Mouse (Mus musculus) forebrain, postnatal 0 days (tissue): ENCODE measurements around the gene Yae1d1. TPM values are rescaled to one million over a fixed set of nuclear protein-coding genes. Genes with fewer than 3 reads are reported as not detected.
"Not testable (repeated sequence)": the region's sequence is repeated elsewhere in the genome, so short reads cannot be mapped to it uniquely, and the experiment has no call there.

Experiments
- ATAC-seq: fragments of 200-750 bp; cut with Nextera tagmentation; 2 replicates; pipeline ENCODE4 v1.8.0; 2017; ENCODE audit warnings: mild to moderate bottlenecking, moderate library complexity
- DNase-seq: peaks from one replicate; pipeline ENCODE4 v3.0.0-alpha.2; 2015
- H3K27ac ChIP-seq: fragments of 300-500 bp; sonication (generic); 2 replicates; pipeline ENCODE4 v1.5.1; 2014; ENCODE audit warnings: low read depth, mild to moderate bottlenecking, antibody characterized with exemption, low read length, moderate library complexity, mixed read lengths
- H3K27me3 ChIP-seq: fragments of 300-500 bp; sonication (generic); 2 replicates; pipeline ENCODE4 v1.6.1; 2014; ENCODE audit warnings: mild to moderate bottlenecking, low read length, mixed read lengths; ENCODE audit not compliant: insufficient read depth
- H3K36me3 ChIP-seq: fragments of 300-500 bp; sonication (generic); 2 replicates; pipeline ENCODE4 v1.6.1; 2014; ENCODE audit warnings: mild to moderate bottlenecking, moderate library complexity; ENCODE audit not compliant: insufficient read depth
- H3K4me1 ChIP-seq: fragments of 300-500 bp; sonication (generic); 2 replicates; pipeline ENCODE4 v1.6.1; 2014; ENCODE audit warnings: antibody characterized with exemption; ENCODE audit not compliant: insufficient read depth
- H3K4me2 ChIP-seq: fragments of 300-500 bp; sonication (generic); 2 replicates; pipeline ENCODE4 v1.6.1; 2014; ENCODE audit warnings: low read depth, mild to moderate bottlenecking, moderate library complexity
- H3K4me3 ChIP-seq: fragments of 300-500 bp; sonication (generic); 2 replicates; pipeline ENCODE4 v1.5.1; 2014; ENCODE audit warnings: low read depth, low read length, mixed read lengths
- H3K9ac ChIP-seq: fragments of 300-500 bp; sonication (generic); 2 replicates; pipeline ENCODE4 v1.6.1; 2014; ENCODE audit warnings: mild to moderate bottlenecking
- H3K9me3 ChIP-seq: fragments of 300-500 bp; sonication (generic); 2 replicates; pipeline ENCODE4 v1.6.1; 2016; ENCODE audit warnings: low read length
- CTCF ChIP-seq: sonication (generic); IDR thresholded peaks from 2 replicates; pipeline ENCODE4 v1.5.1; 2016; ENCODE audit warnings: antibody characterized with exemption, control low read depth, low read depth
- WGBS: fragments of 180-500 bp; shearing (Covaris S2); extraction: QIAGEN DNeasy Blood & Tissue Kit; methylation state at CpG from one replicate; pipeline ENCODE4 v1.1.7; 2014; 5-methylcytosine and 5-hydroxymethylcytosine counted together
- polyA plus RNA-seq: library from polyadenylated mRNA; unstranded; fragments of >200 nt; fragmentation: Nextera tagmentation; extraction: Ambion mirVana; gene quantifications from 2 replicates; pipeline ENCODE4 v1.2.1, GENCODE M21; 2015
- total RNA-seq: library from RNA; depleted of rRNA; stranded (reverse); fragments of >200 nt; gene quantifications from 2 replicates; pipeline ENCODE4 v1.2.3, GENCODE M21; 2014; rRNA removed

Yae1d1 gene
- total and polyA plus RNA-seq, 2 experiments from 2014 or later: 33.4 to 68.9 TPM

DNA sequence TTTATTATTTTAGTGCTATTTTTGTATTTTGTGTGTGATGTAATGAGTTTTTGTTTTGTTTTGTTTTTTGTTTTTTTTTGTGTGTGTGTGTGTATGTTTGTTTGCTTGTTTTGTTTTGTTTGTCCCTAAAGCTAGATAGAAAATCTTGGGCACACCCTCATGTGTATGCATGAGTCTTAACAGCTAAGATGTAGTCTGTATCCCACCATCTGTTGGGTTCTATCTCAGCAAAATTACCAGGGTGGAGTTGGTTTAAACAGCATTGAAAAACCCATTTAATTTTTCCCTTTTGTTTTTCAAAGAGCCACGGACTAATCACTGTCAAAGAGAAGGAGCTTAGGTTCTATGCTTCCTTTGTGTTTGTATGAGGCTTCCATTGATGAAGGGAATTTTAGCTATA lies 38.9 kb downstream of the Yae1d1 start:
- Histone ChIP-seq H3K27me3 (no peaks in the 10 kb centered on the region), H3K36me3 (no peaks in the 10 kb centered on the region), H3K4me3 (no peak overlapping the region), H3K4me2 (no peak overlapping the region), H3K27ac (no peak overlapping the region), H3K4me1 (no peaks in the 10 kb centered on the region), H3K9ac (no peak overlapping the region), H3K9me3 (no peaks in the 10 kb centered on the region)
- DNase-seq (peak; percentile 22), ATAC-seq (peak; percentile 89)
- no peak for TF ChIP-seq CTCF
- WGBS: 0% methylated on average over 1 of the region's 1 CpGs

DNA sequence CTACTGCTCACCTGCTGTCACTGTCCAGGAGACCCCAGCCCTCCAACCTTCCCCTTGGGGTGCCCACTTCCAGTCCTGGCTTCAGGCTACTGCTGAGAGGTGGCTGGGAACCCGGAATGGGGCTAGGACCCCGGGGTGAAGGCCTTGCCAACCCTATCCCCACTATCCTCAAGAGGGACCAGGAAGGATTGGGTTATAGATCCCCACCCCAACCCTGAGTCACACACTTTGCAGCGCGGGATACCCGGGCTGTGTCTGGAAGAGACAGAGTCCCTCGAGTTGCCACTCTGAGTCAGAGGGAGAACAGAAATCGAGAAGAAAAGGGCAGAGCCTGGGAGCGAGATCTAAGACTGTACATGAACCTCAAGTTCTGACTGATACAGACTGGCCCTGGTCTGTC lies 42.6 kb downstream of the Yae1d1 start:
- not testable (repeated sequence) for H3K9ac ChIP-seq, DNase-seq
- 90% methylated on average over 8 of the region's 8 CpGs for WGBS

GRCm38 (mm10) chr13:17949555-17949954 lies 43.6 kb downstream of the Yae1d1 start:
- WGBS: 82% methylated on average over 18 of the region's 18 CpGs
- Histone ChIP-seq H3K4me1 (peaks cover 6% of the 10 kb centered on the region; the same call in 1 of the 2 replicates), H3K27me3 (no peaks in the 10 kb centered on the region), H3K4me2 (no peak overlapping the region), H3K4me3 (no peak overlapping the region), H3K9ac (no peak overlapping the region), H3K36me3 (no peaks in the 10 kb centered on the region), H3K9me3 (no peaks in the 10 kb centered on the region), H3K27ac (no peak overlapping the region)
- TF ChIP-seq CTCF: no peak
- DNase-seq (no peak), ATAC-seq (no peak)

More for the DNA sequence above, 42.6 kb downstream of the Yae1d1 start:
- H3K4me2 ChIP-seq, H3K4me1 ChIP-seq, ATAC-seq, H3K27ac ChIP-seq, H3K27me3 ChIP-seq, H3K36me3 ChIP-seq, H3K4me3 ChIP-seq, H3K9me3 ChIP-seq: not testable (repeated sequence)

DNA sequence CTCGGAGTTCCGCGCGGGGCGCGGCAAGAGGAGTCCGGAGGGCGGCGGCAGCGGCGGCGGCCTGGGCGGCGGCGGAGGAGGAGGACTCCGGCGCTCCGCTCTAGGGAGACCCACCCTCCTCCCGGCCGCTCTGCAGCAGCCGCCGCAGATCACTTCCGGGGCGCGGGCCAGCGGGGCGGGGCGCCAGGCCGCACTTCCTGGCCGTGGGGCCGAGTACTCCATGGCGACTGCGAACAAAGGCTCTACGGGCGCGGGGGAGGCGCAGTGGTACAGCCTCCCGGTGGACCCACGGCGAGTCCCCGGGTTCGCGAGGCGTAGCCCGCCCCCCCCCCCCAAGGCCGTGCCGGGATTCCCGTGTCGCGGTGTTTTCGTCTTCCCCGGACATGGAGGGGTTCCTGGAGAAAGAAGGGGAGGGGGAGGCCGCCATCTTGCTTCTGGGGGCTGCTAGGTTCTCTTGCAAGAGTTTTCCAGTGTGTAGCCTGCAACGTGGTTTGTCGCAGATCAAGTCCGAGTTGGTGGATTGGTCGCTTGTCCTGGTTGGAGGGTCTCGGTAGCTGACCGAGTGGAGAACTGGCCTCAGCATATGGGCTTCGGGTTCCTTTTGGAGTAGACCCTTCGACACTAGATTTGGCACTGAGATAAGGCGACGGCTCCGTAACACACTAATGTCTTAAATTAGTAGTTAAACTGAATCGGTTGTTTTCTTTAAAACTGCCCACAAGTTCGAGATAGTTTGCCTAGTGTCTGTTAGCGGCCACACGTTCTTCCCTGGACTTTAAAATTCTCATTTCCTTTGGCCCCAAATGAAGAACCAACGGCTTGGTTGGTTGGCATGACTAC lies 48.9 kb downstream of the Yae1d1 start, which contains the start of gene Rala:
Gene Rala (minus strand): TSS at position 162 of the 840 bp plus-strand sequence.
- no peak for TF ChIP-seq CTCF
- WGBS: 8% methylated on average over 68 of the region's 69 CpGs
- Histone ChIP-seq H3K36me3 (no peaks in the 10 kb centered on the region), H3K9me3 (no peaks in the 10 kb centered on the region), H3K27me3 (no peaks in the 10 kb centered on the region), H3K27ac (peak within 1 kb of the TSS; percentile 97), H3K4me3 (peak within 1 kb of the TSS; percentile 93), H3K9ac (peak within 1 kb of the TSS; percentile 93), H3K4me1 (peaks cover 12% of the 10 kb centered on the region; the same call in 1 of the 2 replicates), H3K4me2 (peak within 1 kb of the TSS; percentile 62)
- peak; percentile 100 for ATAC-seq
- peak; percentile 95 for DNase-seq

DNA sequence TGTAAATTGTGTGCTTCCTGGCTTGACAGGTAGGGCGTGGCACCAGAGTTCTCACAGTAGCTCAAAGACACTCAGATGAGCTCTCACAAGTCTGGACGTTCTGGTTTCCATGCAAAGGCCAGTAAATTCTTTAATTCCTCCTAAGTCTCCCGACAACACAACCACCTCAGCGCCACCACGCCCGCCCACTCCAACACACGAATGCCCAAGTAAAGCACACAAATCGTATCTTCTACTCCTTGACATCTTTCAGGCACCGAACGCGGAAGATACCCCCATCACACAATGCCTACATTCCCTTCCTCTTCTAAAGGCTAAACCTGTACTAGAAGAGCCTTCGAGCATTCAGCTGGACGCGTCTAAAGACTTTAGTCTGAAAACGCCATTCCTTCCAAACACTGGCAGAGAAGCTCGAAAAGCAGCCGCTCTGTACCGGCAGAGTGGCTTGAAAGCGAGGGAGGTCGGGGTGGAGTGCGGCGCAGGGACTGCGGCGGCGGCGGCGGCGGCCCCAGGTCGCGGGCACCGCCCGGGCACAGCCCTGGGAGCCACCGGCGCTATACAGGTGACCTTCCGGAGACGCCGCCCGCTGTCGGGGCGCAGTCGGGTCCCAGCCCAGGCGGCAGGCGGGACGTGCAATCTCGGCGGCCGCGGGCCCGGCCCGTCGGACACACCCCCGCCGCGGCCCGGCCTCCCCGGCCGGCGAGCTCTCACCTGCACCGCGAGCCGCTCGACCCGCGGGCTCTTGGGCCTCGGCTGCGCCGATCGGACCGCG lies 49.7 kb downstream of the Yae1d1 start:
- WGBS: 1% methylated on average over 69 of the region's 70 CpGs
- H3K27ac ChIP-seq: peak overlapping the region; percentile 97
- ATAC-seq: peak; percentile 59
- no peaks in the 10 kb centered on the region for H3K9me3 ChIP-seq
- H3K4me2 ChIP-seq: peak overlapping the region; percentile 62
- TF ChIP-seq CTCF: no peak
- H3K4me3 ChIP-seq: peak overlapping the region; percentile 93
- H3K36me3 ChIP-seq: no peaks in the 10 kb centered on the region
- peak; percentile 56 for DNase-seq
- H3K27me3 ChIP-seq: no peaks in the 10 kb centered on the region
- peaks cover 12% of the 10 kb centered on the region; the same call in 1 of the 2 replicates for H3K4me1 ChIP-seq
- H3K9ac ChIP-seq: peak overlapping the region; percentile 93

DNA sequence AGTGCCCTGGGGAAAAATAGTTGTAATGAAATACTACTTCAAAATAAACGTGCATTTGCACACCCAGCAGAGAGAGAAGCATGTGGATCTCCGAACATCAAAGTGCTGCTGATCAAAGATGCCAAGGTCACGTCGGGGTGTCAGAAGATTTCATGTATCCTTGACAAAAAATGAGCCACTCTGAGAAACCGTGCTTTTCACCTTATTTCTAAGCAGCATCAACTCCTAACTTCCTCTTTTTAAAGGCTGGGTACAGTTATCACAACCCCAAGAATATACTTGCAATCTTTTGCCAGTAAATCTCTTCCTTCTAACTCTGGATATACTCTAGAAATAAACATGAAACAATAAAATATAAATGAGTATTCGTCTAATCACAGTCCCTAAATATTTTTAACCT lies 50.8 kb downstream of the Yae1d1 start:
- no peak for TF ChIP-seq CTCF
- 76% methylated on average over 6 of the region's 6 CpGs for WGBS
- H3K27ac ChIP-seq: no peak overlapping the region

More for the DNA sequence above, 50.8 kb downstream of the Yae1d1 start:
- H3K36me3 ChIP-seq: no peaks in the 10 kb centered on the region
- DNase-seq: no peak
- no peaks in the 10 kb centered on the region for H3K27me3 ChIP-seq
- no peak overlapping the region for H3K4me3 ChIP-seq
- no peak for ATAC-seq
- peak overlapping the region; percentile 0 for H3K4me2 ChIP-seq
- H3K4me1 ChIP-seq: peaks cover 12% of the 10 kb centered on the region; the same call in 1 of the 2 replicates
- H3K9me3 ChIP-seq: no peaks in the 10 kb centered on the region
- no peak overlapping the region for H3K9ac ChIP-seq

Other genes with a start within 250 kb of the Yae1d1 start
- 88.0 and 98.3 TPM in 2 replicates for gene Cdk13, start 188.3 kb downstream of the Yae1d1 start, total RNA-seq
- gene Cdk13, start 188.3 kb downstream of the Yae1d1 start, polyA plus RNA-seq: 7.5 and 9.5 TPM in 2 replicates
- gene Rala, start 49.1 kb downstream of the Yae1d1 start, total RNA-seq: 98.2 and 107 TPM in 2 replicates
- 246 and 254 TPM in 2 replicates for gene Rala, start 49.1 kb downstream of the Yae1d1 start, polyA plus RNA-seq